Mouse (Mus musculus): ENCODE data around the gene Dock7. TPM values are rescaled to one million over a fixed set of nuclear protein-coding genes. Genes with fewer than 3 reads are reported as not detected.
A peak's percentile ranks its signal among the peaks of the same experiment; 100 is the strongest.

The Dock7 gene
- total and polyA plus RNA-seq, 3 experiments = 8.8 to 11.0 (median 10.5) TPM

DNA sequence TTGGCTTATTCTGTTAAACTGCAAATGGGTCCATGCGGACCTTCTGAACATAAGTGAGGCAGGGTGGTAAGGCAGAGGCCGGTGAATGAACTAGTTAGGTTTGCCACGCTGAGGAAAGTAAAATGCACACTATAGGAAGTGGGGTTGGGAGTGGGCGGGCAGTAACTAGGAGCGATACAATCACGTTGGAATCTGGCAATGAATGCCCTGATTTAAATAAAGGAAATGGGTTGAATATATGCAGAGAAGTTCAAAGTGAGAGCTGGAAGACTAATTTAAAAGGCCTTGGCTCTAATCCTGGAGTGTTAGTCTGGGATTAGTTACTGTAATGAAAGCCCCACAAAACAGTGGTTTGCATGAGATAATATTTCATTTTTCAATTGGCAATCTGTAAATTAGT is 12.0 kb upstream of the Dock7 start:
- H3K79me2 ChIP-seq (replicated peaks; ENCODE audit: control insufficient read depth, insufficient read depth, low read length) = no peaks in the 10 kb centered on the region
- no peak for TF ChIP-seq EP300 (IDR thresholded peaks at IDR 0.05; ENCODE audit: insufficient read depth, low read depth, low read length)
- TF ChIP-seq CTCF (IDR thresholded peaks at IDR 0.05) = no peak
- no peak for TF ChIP-seq POLR2A (IDR thresholded peaks at IDR 0.05; ENCODE audit: insufficient read depth, low read depth, low read length)
- H3K27me3 ChIP-seq (ENCODE audit: control insufficient read depth, insufficient read depth, low read length) = no peaks in the 10 kb centered on the region
- H3K36me3 ChIP-seq (ENCODE audit: control insufficient read depth, insufficient read depth, low read length) = no peaks in the 10 kb centered on the region
- intact Hi-C loops (cut with DNase I) = no loop called here
- H3K4me1 ChIP-seq (ENCODE audit: control insufficient read depth, insufficient read depth, low read length) = no peaks in the 10 kb centered on the region
- no peak overlapping the region for H3K27ac ChIP-seq
- WGBS = 59% methylated on average over 6 of the region's 6 CpGs
- no peak for DNase-seq
- H3K4me3 ChIP-seq = no peak overlapping the region
- H3K9ac ChIP-seq (ENCODE audit: low read depth, low read length) = no peak overlapping the region

DNA sequence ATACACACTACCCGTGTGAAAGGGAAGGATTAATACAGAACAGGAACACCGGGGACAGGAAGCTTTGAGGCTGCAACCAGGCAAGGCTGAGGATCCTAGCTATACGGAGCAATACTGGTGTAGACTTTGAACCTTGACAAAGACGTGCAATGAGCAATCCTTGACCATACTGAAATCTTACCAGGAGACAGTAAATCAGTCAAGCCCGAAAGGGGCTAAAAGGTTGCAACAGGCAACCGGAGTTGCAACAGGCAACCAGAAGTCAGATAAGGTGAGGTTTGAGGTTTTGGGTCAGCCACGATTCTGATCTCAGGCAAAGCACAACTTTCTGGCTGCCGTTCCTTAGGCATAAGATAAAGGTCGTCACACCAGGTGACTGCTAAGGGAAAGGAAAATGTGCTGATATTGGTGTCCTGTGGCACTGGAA is 10.5 kb upstream of the Dock7 start:
- intact Hi-C loops (cut with DNase I) = no loop called here
- H3K4me1 ChIP-seq (ENCODE audit: control insufficient read depth, insufficient read depth, low read length) = no peaks in the 10 kb centered on the region
- no peak overlapping the region for H3K9ac ChIP-seq (ENCODE audit: low read depth, low read length)
- no peak for DNase-seq
- H3K79me2 ChIP-seq (replicated peaks; ENCODE audit: control insufficient read depth, insufficient read depth, low read length) = no peaks in the 10 kb centered on the region
- H3K36me3 ChIP-seq (ENCODE audit: control insufficient read depth, insufficient read depth, low read length) = no peaks in the 10 kb centered on the region
- H3K4me3 ChIP-seq = no peak overlapping the region
- H3K27me3 ChIP-seq (ENCODE audit: control insufficient read depth, insufficient read depth, low read length) = no peaks in the 10 kb centered on the region
- 67% methylated on average over 9 of the region's 9 CpGs for WGBS
- TF ChIP-seq POLR2A (IDR thresholded peaks at IDR 0.05; ENCODE audit: insufficient read depth, low read depth, low read length) (no peak), CTCF (IDR thresholded peaks at IDR 0.05) (no peak), EP300 (IDR thresholded peaks at IDR 0.05; ENCODE audit: insufficient read depth, low read depth, low read length) (no peak)
- no peak overlapping the region for H3K27ac ChIP-seq

DNA sequence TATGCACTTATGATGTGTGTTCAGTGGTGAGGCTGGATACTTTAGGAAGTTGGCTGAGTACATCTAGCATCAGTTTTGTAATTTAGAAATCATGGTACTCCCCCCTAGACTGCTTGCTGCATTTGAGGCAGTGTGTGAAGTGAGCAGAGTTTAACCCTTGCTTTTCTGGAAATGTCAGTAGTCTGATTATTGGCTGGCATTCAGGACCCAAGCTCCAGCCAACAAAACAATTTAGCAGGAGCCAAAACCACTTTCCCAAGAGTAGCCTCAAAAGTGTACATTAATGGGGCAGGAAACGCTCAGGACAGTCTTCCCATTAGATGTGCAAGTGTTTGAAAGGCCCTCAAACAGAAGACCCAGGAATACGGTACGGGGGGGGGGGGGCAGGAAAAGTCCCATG is 2.8 kb upstream of the Dock7 start:
- 45% methylated on average over 3 of the region's 3 CpGs for WGBS
- intact Hi-C loops (cut with DNase I) = loop anchor here (5.0 kb wide), 3 partner anchors 34 to 201 kb away; partner anchors contain the start of gene Usp1
- no peak for TF ChIP-seq POLR2A (IDR thresholded peaks at IDR 0.05; ENCODE audit: insufficient read depth, low read depth, low read length)
- TF ChIP-seq CTCF (IDR thresholded peaks at IDR 0.05) = no peak
- TF ChIP-seq EP300 (IDR thresholded peaks at IDR 0.05; ENCODE audit: insufficient read depth, low read depth, low read length) = no peak
- H3K79me2 ChIP-seq (replicated peaks; ENCODE audit: control insufficient read depth, insufficient read depth, low read length) = peaks cover 1% of the 10 kb centered on the region; the same call in 1 of the 2 replicates
- H3K4me1 ChIP-seq (ENCODE audit: control insufficient read depth, insufficient read depth, low read length) = peaks cover 4% of the 10 kb centered on the region
- no peak overlapping the region for H3K4me3 ChIP-seq
- H3K9ac ChIP-seq (ENCODE audit: low read depth, low read length) = no peak overlapping the region
- H3K27ac ChIP-seq = no peak overlapping the region
- peaks cover 1% of the 10 kb centered on the region; the same call in 1 of the 2 replicates for H3K27me3 ChIP-seq (ENCODE audit: control insufficient read depth, insufficient read depth, low read length)
- no peak for DNase-seq
- H3K36me3 ChIP-seq (ENCODE audit: control insufficient read depth, insufficient read depth, low read length) = no peaks in the 10 kb centered on the region

DNA sequence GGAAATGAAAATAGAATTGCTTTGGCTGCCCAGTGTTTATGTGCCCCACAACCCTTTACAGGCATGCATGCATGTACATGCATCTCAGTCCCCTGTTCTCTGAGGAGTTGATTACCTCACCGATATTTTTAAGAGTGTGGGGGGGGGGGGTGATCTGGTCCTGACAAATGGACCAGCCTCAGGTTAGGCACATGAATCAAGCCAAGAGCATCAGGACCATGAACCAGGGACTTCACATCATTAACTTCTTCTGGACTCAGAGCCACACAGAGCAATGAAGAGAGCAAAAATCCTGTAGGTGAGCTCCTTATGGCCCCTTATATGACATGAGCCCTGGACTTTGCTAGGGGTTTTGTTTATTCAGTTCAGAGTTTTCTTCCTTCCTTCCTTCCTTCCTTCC is 2.1 kb upstream of the Dock7 start:
- intact Hi-C loops (cut with DNase I) = loop anchor here (5.0 kb wide), 3 partner anchors 35 to 200 kb away; partner anchors contain the start of gene Usp1
- no peak overlapping the region for H3K9ac ChIP-seq (ENCODE audit: low read depth, low read length)
- peaks cover 1% of the 10 kb centered on the region; the same call in 1 of the 2 replicates for H3K27me3 ChIP-seq (ENCODE audit: control insufficient read depth, insufficient read depth, low read length)
- no peak overlapping the region for H3K27ac ChIP-seq
- H3K4me3 ChIP-seq = no peak overlapping the region
- no peak for DNase-seq
- no peaks in the 10 kb centered on the region for H3K36me3 ChIP-seq (ENCODE audit: control insufficient read depth, insufficient read depth, low read length)
- no peak for TF ChIP-seq EP300 (IDR thresholded peaks at IDR 0.05; ENCODE audit: insufficient read depth, low read depth, low read length)
- TF ChIP-seq CTCF (IDR thresholded peaks at IDR 0.05) = no peak
- no peak for TF ChIP-seq POLR2A (IDR thresholded peaks at IDR 0.05; ENCODE audit: insufficient read depth, low read depth, low read length)
- peaks cover 4% of the 10 kb centered on the region for H3K4me1 ChIP-seq (ENCODE audit: control insufficient read depth, insufficient read depth, low read length)
- WGBS = 64% methylated on average over 1 of the region's 1 CpGs
- H3K79me2 ChIP-seq (replicated peaks; ENCODE audit: control insufficient read depth, insufficient read depth, low read length) = peaks cover 1% of the 10 kb centered on the region; the same call in 1 of the 2 replicates

DNA sequence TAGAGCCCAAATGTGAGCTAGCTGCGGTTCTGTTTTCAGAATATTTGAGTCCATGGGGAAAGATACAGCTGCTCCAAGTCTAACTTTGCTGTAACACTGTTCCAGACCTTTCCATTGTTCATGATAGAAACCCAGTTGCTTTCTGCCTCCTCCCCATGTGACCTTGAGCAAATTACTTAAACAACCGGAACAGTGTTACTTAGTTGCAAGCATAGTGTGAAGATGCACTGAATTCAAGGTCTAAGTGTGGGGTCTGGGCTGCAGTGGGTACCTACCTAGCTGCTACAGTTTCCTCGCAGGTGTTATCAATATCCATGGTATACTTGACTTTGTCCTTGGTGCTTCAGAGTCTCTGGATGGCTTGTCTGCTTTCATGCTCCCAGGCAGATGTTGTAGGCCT is 1.3 kb upstream of the Dock7 start:
- H3K79me2 ChIP-seq (replicated peaks; ENCODE audit: control insufficient read depth, insufficient read depth, low read length) = peaks cover 1% of the 10 kb centered on the region; the same call in 1 of the 2 replicates
- TF ChIP-seq POLR2A (IDR thresholded peaks at IDR 0.05; ENCODE audit: insufficient read depth, low read depth, low read length) = no peak
- no peak for TF ChIP-seq CTCF (IDR thresholded peaks at IDR 0.05)
- TF ChIP-seq EP300 (IDR thresholded peaks at IDR 0.05; ENCODE audit: insufficient read depth, low read depth, low read length) = no peak
- peaks cover 4% of the 10 kb centered on the region for H3K4me1 ChIP-seq (ENCODE audit: control insufficient read depth, insufficient read depth, low read length)
- intact Hi-C loops (cut with DNase I) = loop anchor here (5.0 kb wide), 3 partner anchors 35 to 200 kb away; partner anchors contain the start of gene Usp1
- H3K27me3 ChIP-seq (ENCODE audit: control insufficient read depth, insufficient read depth, low read length) = peaks cover 1% of the 10 kb centered on the region; the same call in 1 of the 2 replicates
- no peak overlapping the region for H3K4me3 ChIP-seq
- WGBS = 86% methylated on average over 3 of the region's 3 CpGs
- H3K9ac ChIP-seq (ENCODE audit: low read depth, low read length) = no peak overlapping the region
- H3K27ac ChIP-seq = no peak overlapping the region
- H3K36me3 ChIP-seq (ENCODE audit: control insufficient read depth, insufficient read depth, low read length) = no peaks in the 10 kb centered on the region
- no peak for DNase-seq

DNA sequence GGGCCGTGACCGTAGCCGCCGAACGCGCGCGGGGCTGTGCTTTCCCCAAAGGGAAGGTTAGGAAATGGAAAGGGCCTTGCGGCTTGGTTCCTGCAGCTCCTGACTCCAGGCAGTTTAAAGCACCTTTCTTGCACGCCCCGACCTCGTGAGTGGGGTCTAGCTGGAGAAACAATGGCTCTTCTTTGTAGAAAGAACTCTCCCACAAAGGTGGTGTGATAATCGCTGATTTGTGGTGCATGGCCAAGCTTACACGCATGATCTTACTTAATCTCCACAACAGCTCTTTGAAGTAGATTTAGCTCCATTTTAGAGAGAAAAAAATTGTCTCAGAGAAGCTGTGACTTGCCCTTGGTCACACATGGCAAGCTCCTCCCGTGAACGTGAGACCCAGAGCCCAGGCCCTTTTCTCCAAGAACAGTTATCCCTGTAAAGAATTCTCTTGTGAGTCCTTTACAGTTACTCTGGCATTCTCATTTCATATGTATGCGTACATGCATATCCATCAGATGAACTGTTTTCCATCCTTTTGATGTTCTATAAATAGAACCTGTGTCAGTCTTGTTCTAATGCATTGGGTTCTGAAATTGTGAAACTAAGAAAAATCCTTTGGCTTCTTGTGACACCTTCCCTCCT is 524 bp upstream of the Dock7 start:
- WGBS = 8% methylated on average over 17 of the region's 17 CpGs
- peaks cover 1% of the 10 kb centered on the region; the same call in 1 of the 2 replicates for H3K79me2 ChIP-seq (replicated peaks; ENCODE audit: control insufficient read depth, insufficient read depth, low read length)
- H3K4me3 ChIP-seq = peak overlapping the region; percentile 84
- TF ChIP-seq EP300 (IDR thresholded peaks at IDR 0.05; ENCODE audit: insufficient read depth, low read depth, low read length) (no peak), CTCF (IDR thresholded peaks at IDR 0.05) (no peak), POLR2A (IDR thresholded peaks at IDR 0.05; ENCODE audit: insufficient read depth, low read depth, low read length) (no peak)
- DNase-seq = no peak
- peaks cover 1% of the 10 kb centered on the region; the same call in 1 of the 2 replicates for H3K27me3 ChIP-seq (ENCODE audit: control insufficient read depth, insufficient read depth, low read length)
- H3K9ac ChIP-seq (ENCODE audit: low read depth, low read length) = peak overlapping the region; percentile 83
- H3K36me3 ChIP-seq (ENCODE audit: control insufficient read depth, insufficient read depth, low read length) = no peaks in the 10 kb centered on the region
- peak overlapping the region; percentile 55 for H3K27ac ChIP-seq
- H3K4me1 ChIP-seq (ENCODE audit: control insufficient read depth, insufficient read depth, low read length) = peaks cover 4% of the 10 kb centered on the region
- intact Hi-C loops (cut with DNase I) = loop anchor here (5.0 kb wide), 3 partner anchors 36 to 199 kb away; partner anchors contain the start of gene Usp1
